Comparison of ENCODE assay signal across 14 mouse cellular contexts in the genomic region with DNA sequence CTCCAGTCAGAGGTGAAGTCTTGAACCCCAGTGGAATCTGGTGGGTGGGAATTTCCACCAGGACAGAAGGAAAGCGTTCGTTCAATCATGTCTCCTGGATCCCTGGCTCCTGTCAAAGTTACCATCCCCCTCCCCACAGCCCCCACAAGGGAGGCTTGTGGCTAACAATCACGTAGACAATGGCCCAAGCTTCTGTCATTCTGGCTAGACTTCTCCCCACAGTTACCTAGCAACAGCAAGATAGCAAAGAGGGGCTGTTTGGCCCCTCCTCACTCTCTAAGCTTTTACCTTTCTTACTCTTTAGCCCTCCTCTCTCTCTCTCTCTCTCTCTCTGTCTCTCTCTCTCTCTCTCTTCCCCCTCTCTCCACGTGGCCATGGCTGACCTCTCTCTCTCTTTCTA.
DNase-seq lines count a peak whose midpoint lies in the region; ATAC-seq lines count a peak whose summit lies in the region.
"Had no signal": no experiment of that assay in that cellular context is flagged by ENCODE, and none has a peak within 500 bp of the region (broad histone marks: within the 10 kb centered on the region; RNA-seq: fewer than 3 reads in every experiment).

No protein-coding gene starts in this region.

- H3K27ac ChIP-seq in forebrain, embryonic 16.5 days (ENCODE audit: low read length), result no peak overlapping the region
- peak overlapping the region; percentile 70 for H3K27ac ChIP-seq in midbrain, embryonic 15.5 days
- H3K27ac ChIP-seq: embryonic facial prominence, embryonic 13.5 days; kidney, embryonic 15.5 days had no signal

- H3K4me3 ChIP-seq in forebrain, embryonic 16.5 days (replicated peaks; ENCODE audit: low read length), result no peak overlapping the region
- no peak overlapping the region for H3K4me3 ChIP-seq in midbrain, embryonic 15.5 days
- H3K4me3 ChIP-seq: embryonic facial prominence, embryonic 13.5 days; kidney, embryonic 15.5 days; megakaryocyte, embryonic 14.5 days had no signal

- H3K36me3 ChIP-seq in forebrain, embryonic 16.5 days (ENCODE audit: control insufficient read depth, insufficient read depth), result no peaks in the 10 kb centered on the region
- H3K36me3 ChIP-seq in midbrain, embryonic 15.5 days (replicated peaks), result no peaks in the 10 kb centered on the region
- H3K36me3 ChIP-seq: embryonic facial prominence, embryonic 13.5 days; kidney, embryonic 15.5 days had no signal

- DNase-seq in ZHBTc4 (ENCODE audit: low read depth, low spot score), result peak; percentile 23
- DNase-seq in embryo, embryonic 11 days, result peak; percentile 26
- no peak for DNase-seq in right cerebral cortex, postnatal 14 days
- no peak for DNase-seq in adrenal gland, postnatal 14 days
- DNase-seq: cerebellum, adult 2 months; gastrocnemius, postnatal 25 days; lung, embryonic 14.5 days had no signal

- 31% methylated on average over 4 of the region's 4 CpGs for WGBS in forebrain, embryonic 16.5 days
- 15% methylated on average over 4 of the region's 4 CpGs for WGBS in midbrain, embryonic 15.5 days

- H3K9ac ChIP-seq in forebrain, embryonic 16.5 days (replicated peaks; ENCODE audit: low read depth, low read length), result no peak overlapping the region
- H3K9ac ChIP-seq in midbrain, embryonic 15.5 days, result no peak overlapping the region
- H3K9ac ChIP-seq: embryonic facial prominence, embryonic 13.5 days; kidney, embryonic 15.5 days; lung, embryonic 14.5 days had no signal

- peaks cover 9% of the 10 kb centered on the region for H3K4me1 ChIP-seq in forebrain, embryonic 16.5 days (replicated peaks; ENCODE audit: control insufficient read depth, insufficient read depth, low read length)
- H3K4me1 ChIP-seq in midbrain, embryonic 15.5 days, result peaks cover 18% of the 10 kb centered on the region

- H3K9me3 ChIP-seq in forebrain, embryonic 16.5 days (ENCODE audit: control insufficient read depth, low read length), result no peaks in the 10 kb centered on the region
- H3K9me3 ChIP-seq in midbrain, embryonic 15.5 days, result no peaks in the 10 kb centered on the region
- H3K9me3 ChIP-seq: embryonic facial prominence, embryonic 13.5 days; kidney, embryonic 15.5 days; megakaryocyte, embryonic 14.5 days had no signal

- no peaks in the 10 kb centered on the region for H3K27me3 ChIP-seq in forebrain, embryonic 16.5 days (replicated peaks; ENCODE audit: control insufficient read depth, insufficient read depth, low read length)
- no peaks in the 10 kb centered on the region for H3K27me3 ChIP-seq in midbrain, embryonic 15.5 days (replicated peaks)
- H3K27me3 ChIP-seq: embryonic facial prominence, embryonic 13.5 days; kidney, embryonic 15.5 days had no signal

- no peak overlapping the region for H3K4me2 ChIP-seq in forebrain, embryonic 16.5 days (ENCODE audit: low read length)
- no peak overlapping the region for H3K4me2 ChIP-seq in midbrain, embryonic 15.5 days
- H3K4me2 ChIP-seq: embryonic facial prominence, embryonic 13.5 days; kidney, embryonic 15.5 days; lung, embryonic 14.5 days had no signal

- peak; percentile 57 for ATAC-seq in forebrain, embryonic 16.5 days
- ATAC-seq in midbrain, embryonic 15.5 days (replicated peaks), result peak; percentile 80
- ATAC-seq in erythroid progenitor cell, adult 5-6 weeks (replicated peaks; ENCODE audit: low FRiP score, poor library complexity, severe bottlenecking), result no peak
- ATAC-seq: CD4-positive, CD25-positive, alpha-beta regulatory T cell, adult 4 months had no signal

Comparison
In these comparisons a context has a peak if more than half of its experiments do, and no peak if none do; other contexts are left out.
1. DNase-seq: peak in ZHBTc4 (single experiment) and embryo, embryonic 11 days (single experiment); none in right cerebral cortex, postnatal 14 days (single experiment) and adrenal gland, postnatal 14 days (single experiment).